Mouse (Mus musculus) ES-Bruce4 (cell line): ENCODE measurements at regions not wholly inside any gene's neighbourhood (a gene's known extent, or its start where the extent isn't known, plus 50 kb on each side); places are given as distances from the start of the nearest gene placed in this dataset.
"Not testable (repeated sequence)": the region's sequence is repeated elsewhere in the genome, so short reads cannot be mapped to it uniquely, and the experiment has no call there.

ENCODE experiments used
- H3K27ac ChIP-seq: 2 replicates; pipeline ENCODE4 v1.5.1; 2012; ENCODE audit warnings: low read length, inconsistent platforms; ENCODE audit not compliant: insufficient read depth
- H3K27me3 ChIP-seq: 2 replicates; pipeline ENCODE4 v1.6.1; 2012; ENCODE audit warnings: mild to moderate bottlenecking, low read length, inconsistent platforms; ENCODE audit not compliant: control insufficient read depth, poor library complexity, insufficient read depth, severe bottlenecking
- H3K36me3 ChIP-seq: 2 replicates; pipeline ENCODE4 v1.6.1; 2012; ENCODE audit warnings: inconsistent platforms, mild to moderate bottlenecking, low read length, moderate library complexity; ENCODE audit not compliant: control insufficient read depth, poor library complexity, insufficient read depth, severe bottlenecking
- H3K4me1 ChIP-seq: one replicate; pipeline ENCODE4 v1.8.1; 2011; ENCODE audit warnings: low read length; ENCODE audit not compliant: control insufficient read depth, insufficient read depth
- H3K4me3 ChIP-seq: 2 replicates; pipeline ENCODE4 v1.5.1; 2011; ENCODE audit warnings: low read depth, mild to moderate bottlenecking, low read length
- H3K9ac ChIP-seq: 2 replicates; pipeline ENCODE4 v1.6.1; 2012; ENCODE audit warnings: low read depth, mild to moderate bottlenecking, inconsistent platforms; ENCODE audit not compliant: poor library complexity, severe bottlenecking
- H3K9me3 ChIP-seq: replicated peaks from 2 replicates; pipeline ENCODE4 v1.6.1; 2012; ENCODE audit warnings: mild to moderate bottlenecking, low read length, inconsistent platforms; ENCODE audit not compliant: control insufficient read depth, poor library complexity, insufficient read depth, severe bottlenecking
- CTCF ChIP-seq: IDR thresholded peaks from one replicate; pipeline ENCODE4 v1.8.1; 2011; ENCODE audit warnings: low read depth, low read length
- EP300 ChIP-seq: IDR thresholded peaks from 2 replicates; pipeline ENCODE4 v1.6.1; 2011; ENCODE audit warnings: low read depth, low read length; ENCODE audit not compliant: insufficient read depth
- POLR2A ChIP-seq: IDR thresholded peaks from one replicate; pipeline ENCODE4 v1.8.1; 2011; ENCODE audit warnings: low read length; ENCODE audit not compliant: insufficient read depth

- H3K4me3 ChIP-seq, result no peak overlapping the region
- no peaks in the 10 kb centered on the region for H3K4me1 ChIP-seq
- no peak overlapping the region for H3K9ac ChIP-seq
- TF ChIP-seq EP300 (no peak), CTCF (no peak), POLR2A (no peak)
- H3K9me3 ChIP-seq, result no peaks in the 10 kb centered on the region
- no peaks in the 10 kb centered on the region for H3K36me3 ChIP-seq
- no peaks in the 10 kb centered on the region for H3K27me3 ChIP-seq
- no peak overlapping the region for H3K27ac ChIP-seq
Observed at GRCm38 (mm10) chr12:27926730-27927129, 584.4 kb upstream of the Sox11 start.

GRCm38 (mm10) chr12:27920607-27921006, 578.2 kb upstream of the Sox11 start:
- H3K27me3 ChIP-seq, result no peaks in the 10 kb centered on the region
- no peak overlapping the region for H3K9ac ChIP-seq
- no peak for TF ChIP-seq POLR2A
- TF ChIP-seq CTCF, result no peak
- TF ChIP-seq EP300, result no peak
- H3K36me3 ChIP-seq, result no peaks in the 10 kb centered on the region
- H3K27ac ChIP-seq, result no peak overlapping the region
- no peaks in the 10 kb centered on the region for H3K4me1 ChIP-seq
- H3K9me3 ChIP-seq, result no peaks in the 10 kb centered on the region
- H3K4me3 ChIP-seq, result no peak overlapping the region

GRCm38 (mm10) chr12:27916401-27916920, 574.1 kb upstream of the Sox11 start:
- Histone ChIP-seq H3K36me3 (no peaks in the 10 kb centered on the region), H3K4me3 (no peak overlapping the region), H3K9ac (no peak overlapping the region), H3K27me3 (no peaks in the 10 kb centered on the region), H3K4me1 (no peaks in the 10 kb centered on the region), H3K27ac (no peak overlapping the region), H3K9me3 (no peaks in the 10 kb centered on the region)
- TF ChIP-seq POLR2A (no peak), EP300 (no peak), CTCF (no peak)

- TF ChIP-seq POLR2A (no peak), EP300 (no peak), CTCF (no peak)
- Histone ChIP-seq H3K9ac (no peak overlapping the region), H3K4me1 (no peaks in the 10 kb centered on the region), H3K9me3 (no peaks in the 10 kb centered on the region), H3K4me3 (no peak overlapping the region), H3K36me3 (no peaks in the 10 kb centered on the region), H3K27ac (no peak overlapping the region), H3K27me3 (no peaks in the 10 kb centered on the region)
Observed at GRCm38 (mm10) chr12:27909417-27910100, 567.2 kb upstream of the Sox11 start.

GRCm38 (mm10) chr12:27896682-27897081, 554.3 kb upstream of the Sox11 start:
- H3K27me3 ChIP-seq, H3K4me3 ChIP-seq, H3K4me1 ChIP-seq, H3K9ac ChIP-seq, H3K9me3 ChIP-seq, H3K36me3 ChIP-seq, H3K27ac ChIP-seq: not testable (repeated sequence)

GRCm38 (mm10) chr12:27881720-27882119, 539.3 kb upstream of the Sox11 start:
- Histone ChIP-seq H3K4me1 (no peaks in the 10 kb centered on the region), H3K27me3 (no peaks in the 10 kb centered on the region), H3K27ac (no peak overlapping the region), H3K9me3 (no peaks in the 10 kb centered on the region), H3K9ac (no peak overlapping the region), H3K36me3 (no peaks in the 10 kb centered on the region), H3K4me3 (no peak overlapping the region)
- no peak for TF ChIP-seq POLR2A
- no peak for TF ChIP-seq EP300
- TF ChIP-seq CTCF, result no peak
